Mouse (Mus musculus): Measurements from ENCODE around the gene Gm5269. TPM values are rescaled to one million over a fixed set of nuclear protein-coding genes. Genes with fewer than 3 reads are reported as not detected.

Gene Gm5269
- polyA plus RNA-seq (2021; fragmentation: Nextera tagmentation): not detected in 2 replicates
- long read RNA-seq, experiment 1: 0 reads
- long read RNA-seq, experiment 2: 0 reads

GRCm38 (mm10) chr1:45890173-45890572 is at the start of gene Gm5269:
Gm5269 (minus strand) TSS chr1:45890273.

DNA sequence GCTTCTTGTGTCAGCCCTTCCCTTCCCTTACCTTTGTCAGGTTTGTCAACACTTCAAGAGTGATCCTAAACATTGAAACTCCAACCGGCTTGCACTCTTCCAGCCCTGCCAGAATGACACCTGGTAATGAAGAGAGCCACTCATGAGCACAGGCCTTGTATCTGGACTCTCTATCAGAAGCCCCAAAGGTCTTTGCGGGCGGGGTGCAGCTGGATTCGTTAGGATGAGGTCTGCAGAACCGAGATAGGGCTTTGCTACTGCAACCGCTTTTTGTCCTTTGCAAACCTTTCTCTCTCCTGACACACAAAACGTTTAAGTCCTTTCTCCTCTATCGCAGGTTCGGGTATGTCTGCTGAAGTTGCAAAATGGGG is 36.3 kb upstream of the Gm5269 start, which contains the start of gene Slc40a1:
TSS of gene Slc40a1 (minus strand) at position 131 of the 371 bp plus-strand sequence.

Other genes starting within 250 kb of the Gm5269 start
- gene Wdr75, start 95.1 kb downstream of the Gm5269 start, polyA plus RNA-seq (2021; fragmentation: Nextera tagmentation): 29.6 and 31.7 TPM in 2 replicates
- gene Slc40a1, start 36.2 kb upstream of the Gm5269 start, polyA plus RNA-seq (2021; fragmentation: Nextera tagmentation): 12.3 and 12.8 TPM in 2 replicates
- 0.27 and 0.36 TPM in 2 replicates for gene Dnah7b, start 176.0 kb upstream of the Gm5269 start, polyA plus RNA-seq (2021; fragmentation: Nextera tagmentation)

Data from left cerebral cortex, adult 6 months (tissue).